Mouse (Mus musculus) B cell, adult 2 months (primary cell): Measurements from ENCODE around the gene Hsp90ab1.
A peak's percentile ranks its signal among the peaks of the same experiment; 100 is the strongest.

ENCODE experiments used
- DNase-seq, 2 experiments: peaks; one replicate each; pipeline ENCODE4 v3.0.0; 2022

Gene Hsp90ab1

GRCm38 (mm10) chr17:45595736-45596390 is 22.8 kb upstream of the Hsp90ab1 start:
- no peak for DNase-seq

GRCm38 (mm10) chr17:45594881-45595735 is 22.0 kb upstream of the Hsp90ab1 start:
- DNase-seq, result peak; percentile 84

- no peak for DNase-seq
Measured at GRCm38 (mm10) chr17:45594195-45594594, 21.1 kb upstream of the Hsp90ab1 start.

DNA sequence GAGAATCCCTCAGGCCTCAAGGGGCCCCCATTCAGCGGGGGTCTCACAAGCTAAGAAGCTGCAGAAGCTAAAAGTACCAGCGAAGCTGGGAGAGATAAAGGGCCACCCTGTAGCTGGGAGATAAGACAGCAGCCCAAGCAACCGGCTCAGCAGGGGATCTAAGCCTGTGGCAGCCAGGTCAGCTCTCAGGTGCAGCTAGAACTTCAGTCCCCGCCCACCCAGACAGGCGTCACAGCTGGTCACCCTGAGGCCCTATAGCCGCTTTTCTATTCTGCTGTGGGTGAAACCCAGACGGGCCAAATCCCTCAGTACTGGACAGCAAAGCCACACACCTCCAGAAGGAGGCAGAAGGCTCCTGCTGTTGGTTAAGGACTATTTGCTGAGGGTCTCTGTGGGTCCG is 20.4 kb upstream of the Hsp90ab1 start:
- no peak for DNase-seq

DNA sequence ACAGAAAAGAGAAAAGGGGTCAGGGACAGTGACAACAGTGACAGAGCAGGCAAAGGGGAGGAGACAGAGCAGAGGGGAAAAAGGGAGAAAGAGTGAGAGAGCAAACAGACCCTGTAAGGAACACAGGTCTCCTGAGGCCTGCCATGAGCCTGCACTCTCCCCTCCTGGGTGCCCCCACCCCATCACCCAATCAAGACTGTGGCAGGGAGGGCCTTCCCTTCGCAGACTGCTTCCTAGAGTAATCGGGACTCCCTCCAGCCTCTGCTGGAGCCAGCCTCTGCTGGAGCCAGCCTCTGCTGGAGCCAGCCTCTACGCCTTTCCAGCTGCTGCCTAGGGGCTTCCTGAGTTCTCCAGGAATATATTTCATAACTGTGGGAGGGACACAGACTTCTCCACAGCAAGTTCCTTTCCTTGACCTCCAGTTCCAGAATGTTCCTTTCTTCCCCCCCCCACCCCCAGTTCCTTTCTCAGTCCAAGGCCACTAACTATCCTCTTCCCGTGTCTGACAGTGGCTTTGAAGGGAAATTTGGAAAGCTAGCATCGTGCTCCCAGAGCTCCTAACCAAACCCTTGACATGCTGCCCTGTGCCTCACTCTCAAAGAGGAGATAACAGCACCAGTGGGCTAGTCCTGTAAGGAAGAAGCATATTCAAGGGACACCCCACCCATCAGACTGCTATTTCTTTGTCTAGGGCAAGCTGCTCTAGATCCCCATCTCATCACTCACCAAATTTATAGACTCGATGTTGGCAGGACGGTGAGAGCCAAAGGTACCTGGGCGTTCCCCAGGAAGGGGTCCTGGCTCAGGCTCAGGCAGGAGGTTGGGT is 19.7 kb upstream of the Hsp90ab1 start:
- no peak for DNase-seq

GRCm38 (mm10) chr17:45591701-45592605 is 18.9 kb upstream of the Hsp90ab1 start:
- no peak for DNase-seq

GRCm38 (mm10) chr17:45590410-45590809 is 17.3 kb upstream of the Hsp90ab1 start:
- no peak for DNase-seq

DNA sequence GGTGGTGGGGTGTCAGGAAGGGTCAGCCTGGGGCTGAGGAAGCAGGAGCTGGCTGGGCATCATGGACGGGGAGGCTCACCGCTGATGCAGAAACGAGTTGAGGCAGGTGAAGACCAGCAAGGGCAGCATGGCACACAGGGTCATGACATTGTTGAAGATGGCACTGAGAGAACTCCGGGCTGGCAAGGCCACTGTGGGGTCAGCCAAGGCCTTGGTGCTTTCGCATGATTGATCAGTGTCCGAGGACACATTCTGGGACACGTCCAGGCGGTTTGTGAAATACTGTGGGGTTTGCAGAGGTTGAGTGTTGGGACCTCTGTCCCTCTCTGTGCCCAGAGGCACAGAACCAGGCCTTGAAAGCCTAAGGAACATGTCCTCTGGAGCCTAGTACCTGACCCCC is 16.8 kb upstream of the Hsp90ab1 start:
- no peak for DNase-seq

- DNase-seq, result no peak
Measured at GRCm38 (mm10) chr17:45589236-45589635, 16.2 kb upstream of the Hsp90ab1 start.

DNA sequence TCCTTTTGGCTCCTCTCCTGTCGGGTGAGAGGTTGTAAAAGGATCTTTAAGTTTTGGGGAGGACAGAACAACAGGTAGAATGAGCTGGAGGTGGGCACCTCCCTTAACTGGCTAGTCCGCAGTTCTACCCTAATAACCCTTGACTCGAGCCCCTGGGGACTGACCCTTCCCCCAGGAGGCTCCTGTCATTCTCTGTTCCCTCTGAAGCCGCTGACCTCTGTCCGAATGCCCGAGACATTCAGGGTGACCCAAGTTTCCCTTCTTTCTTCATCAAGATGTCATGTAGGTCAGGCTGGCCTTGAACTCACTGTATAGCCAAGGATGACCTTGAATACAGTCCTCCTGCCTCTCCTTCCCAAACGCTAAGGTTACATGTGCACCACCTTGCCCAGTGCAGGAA is 15.3 kb upstream of the Hsp90ab1 start:
- no peak for DNase-seq

DNA sequence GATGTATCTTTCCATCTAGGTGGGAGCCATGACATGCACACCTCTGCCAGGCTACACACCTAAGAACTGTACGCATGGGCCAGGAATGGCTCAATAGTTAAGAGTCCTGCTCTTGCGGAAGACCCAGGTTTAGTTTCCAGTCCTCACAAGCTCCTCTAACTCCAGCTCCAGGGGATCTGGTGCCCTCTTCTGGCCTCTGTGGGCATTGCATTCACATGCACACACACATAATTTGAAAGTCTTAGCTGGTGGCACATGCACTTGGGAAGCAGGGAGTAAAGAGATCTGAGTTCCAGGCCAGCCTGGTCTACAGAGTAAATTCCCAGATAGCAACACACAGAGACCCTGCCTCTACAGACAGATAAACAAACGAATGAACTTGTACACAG is 13.4 kb upstream of the Hsp90ab1 start:
- peak in 1 of 2 experiments; percentile 43 for DNase-seq

DNA sequence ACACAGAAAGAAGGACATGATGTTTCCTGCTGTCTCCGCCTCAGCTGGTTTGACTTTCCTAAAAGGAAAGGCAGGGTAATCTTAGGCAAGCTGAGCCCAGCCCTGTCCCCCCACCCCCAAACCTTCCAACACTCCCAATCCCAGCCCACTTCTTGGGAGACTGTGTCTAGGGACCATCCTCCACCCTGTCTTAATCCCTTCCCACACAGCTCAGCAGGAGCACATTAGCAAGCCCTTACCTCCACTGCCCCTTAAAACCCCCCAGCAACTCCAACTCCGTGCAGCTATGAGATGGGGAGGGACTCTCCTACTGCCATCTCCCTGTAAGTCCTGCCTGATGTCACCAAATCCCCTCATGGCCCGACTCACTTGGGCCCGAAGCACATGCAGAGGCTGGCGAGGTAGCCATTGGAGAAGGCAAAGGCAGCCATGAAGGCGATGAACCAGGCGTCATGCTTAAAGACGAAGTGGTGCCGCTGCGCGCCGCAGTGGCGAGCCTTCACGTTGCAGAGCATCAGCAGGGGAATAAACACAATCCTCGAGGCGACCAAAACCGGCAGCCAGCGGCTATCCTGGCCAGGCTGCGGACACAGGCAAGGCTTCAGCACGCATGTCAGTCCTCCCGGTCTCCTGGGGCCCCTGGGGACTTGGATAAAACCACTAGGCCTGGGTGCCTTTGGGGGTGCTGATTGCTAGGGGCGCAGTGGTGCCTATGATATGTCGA is 12.8 kb upstream of the Hsp90ab1 start:
- no peak for DNase-seq

GRCm38 (mm10) chr17:45584939-45585678 is 12.0 kb upstream of the Hsp90ab1 start:
- peak; percentile 86 to 87 for DNase-seq

GRCm38 (mm10) chr17:45584096-45584896 is 11.2 kb upstream of the Hsp90ab1 start:
- no peak for DNase-seq

GRCm38 (mm10) chr17:45582715-45583355 is 9.8 kb upstream of the Hsp90ab1 start:
- peak; percentile 52 to 59 for DNase-seq

- DNase-seq, result no peak
Measured at GRCm38 (mm10) chr17:45582188-45582587, 9.1 kb upstream of the Hsp90ab1 start.

- peak; percentile 80 to 82 for DNase-seq
Measured at GRCm38 (mm10) chr17:45581567-45581983, 8.5 kb upstream of the Hsp90ab1 start.

DNA sequence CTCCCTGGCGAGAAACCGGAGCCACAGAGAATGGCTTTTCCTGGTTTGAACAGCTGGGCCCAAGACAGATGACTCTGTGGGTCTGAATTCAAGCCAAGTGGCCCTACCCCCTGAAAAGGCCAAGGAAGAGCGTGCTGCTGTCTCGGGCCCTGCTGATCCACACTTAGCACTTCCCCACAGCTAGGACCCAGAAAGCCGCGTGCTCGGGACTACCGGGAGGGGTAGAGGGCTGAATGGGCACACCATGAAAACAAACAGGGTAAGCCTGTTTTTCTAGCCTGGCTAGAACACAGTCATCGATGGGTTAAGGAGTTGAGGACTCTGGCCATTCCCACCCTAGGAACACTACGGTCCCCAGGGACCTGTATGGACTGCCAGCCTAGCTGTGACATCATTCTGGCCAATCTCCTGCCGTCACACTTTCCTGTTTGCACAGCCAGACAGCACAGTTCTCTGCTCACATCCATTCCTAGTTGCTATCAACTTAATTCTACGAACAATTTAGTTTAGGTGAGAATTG is 7.9 kb upstream of the Hsp90ab1 start:
- DNase-seq, result no peak

GRCm38 (mm10) chr17:45579554-45579953 is 6.5 kb upstream of the Hsp90ab1 start:
- no peak for DNase-seq
